Mouse (Mus musculus): ENCODE measurements around the gene Atrn.

DNA sequence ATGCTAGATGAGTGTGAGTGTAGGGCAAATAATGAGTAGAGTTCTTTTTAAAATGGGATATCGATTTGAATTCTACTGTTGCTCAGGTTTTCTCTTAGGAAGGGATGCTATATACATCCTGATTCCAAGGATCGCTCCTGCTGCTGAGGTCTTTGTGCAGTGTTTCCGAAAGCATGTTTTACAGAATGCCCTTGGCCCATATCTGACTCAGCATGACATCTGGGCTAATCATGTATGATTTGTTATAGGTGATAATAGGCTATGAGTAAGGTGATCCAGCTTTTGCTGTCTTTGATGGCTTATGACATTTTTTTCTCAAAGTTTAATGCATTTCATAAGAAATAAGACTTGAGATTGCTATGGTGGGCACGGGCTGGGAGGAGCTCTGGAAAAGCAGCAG, 66.1 kb downstream of the Atrn start:
- TF ChIP-seq CTCF (IDR thresholded peaks at IDR 0.05) (no peak), EP300 (IDR thresholded peaks at IDR 0.05) (no peak)
